12 mouse cellular contexts compared by ENCODE assay signal in genomic region chr6:37327519-37327918, GRCm38 (mm10). TPM values are rescaled to one million over a fixed set of nuclear protein-coding genes. Genes with fewer than 3 reads are reported as not detected.
DNase-seq lines count a peak whose midpoint lies in the region; ATAC-seq and TF ChIP-seq lines count a peak whose summit lies in the region.
"Had no signal": no experiment of that assay in that cellular context is flagged by ENCODE, and none has a peak within 500 bp of the region (broad histone marks: within the 10 kb centered on the region; RNA-seq: fewer than 3 reads in every experiment).

No protein-coding gene starts in this region.

- ATAC-seq in forebrain, embryonic 15.5 days (replicated peaks): 0 out of 2 replicates have a peak, but pooled peaks have one; percentile 34
- ATAC-seq in forebrain, postnatal 0 days: no peak
- no peak for ATAC-seq in hindbrain, postnatal 0 days
- ATAC-seq in hindbrain, embryonic 12.5 days (ENCODE audit: low FRiP score): no peak; the same call in 1 of the 2 replicates
- ATAC-seq in limb, embryonic 13.5 days (ENCODE audit: low FRiP score, low read depth): no peak
- ATAC-seq: forebrain, embryonic 14.5 days had no signal

- no peak overlapping the region for H3K9ac ChIP-seq in forebrain, embryonic 15.5 days (replicated peaks)
- no peak overlapping the region for H3K9ac ChIP-seq in forebrain, postnatal 0 days
- H3K9ac ChIP-seq in hindbrain, postnatal 0 days (replicated peaks; ENCODE audit: low read length): 0 out of 2 replicates have a peak overlapping the region, but pooled peaks have one; percentile 5
- no peak overlapping the region for H3K9ac ChIP-seq in hindbrain, embryonic 12.5 days
- no peak overlapping the region for H3K9ac ChIP-seq in limb, embryonic 13.5 days
- H3K9ac ChIP-seq: liver, embryonic 15.5 days had no signal

- H3K4me3 ChIP-seq in forebrain, embryonic 15.5 days: no peak overlapping the region
- no peak overlapping the region for H3K4me3 ChIP-seq in forebrain, postnatal 0 days (ENCODE audit: low read depth, low read length)
- no peak overlapping the region for H3K4me3 ChIP-seq in hindbrain, postnatal 0 days (ENCODE audit: low read length)
- no peak overlapping the region for H3K4me3 ChIP-seq in hindbrain, embryonic 12.5 days
- H3K4me3 ChIP-seq in limb, embryonic 13.5 days: no peak overlapping the region
- H3K4me3 ChIP-seq: left cerebral cortex, adult 2 months; liver, embryonic 15.5 days had no signal

- H3K4me1 ChIP-seq in forebrain, embryonic 15.5 days: peaks cover 37% of the 10 kb centered on the region
- peaks cover 16% of the 10 kb centered on the region for H3K4me1 ChIP-seq in forebrain, postnatal 0 days (ENCODE audit: insufficient read depth)
- peaks cover 33% of the 10 kb centered on the region for H3K4me1 ChIP-seq in hindbrain, postnatal 0 days (ENCODE audit: insufficient read depth, low read length)
- H3K4me1 ChIP-seq in hindbrain, embryonic 12.5 days: peaks cover 23% of the 10 kb centered on the region
- peaks cover 74% of the 10 kb centered on the region for H3K4me1 ChIP-seq in limb, embryonic 13.5 days
- H3K4me1 ChIP-seq: liver, embryonic 15.5 days had no signal

- no peak overlapping the region for H3K27ac ChIP-seq in forebrain, embryonic 15.5 days (replicated peaks)
- H3K27ac ChIP-seq in forebrain, postnatal 0 days (ENCODE audit: low read depth, low read length): no peak overlapping the region
- no peak overlapping the region for H3K27ac ChIP-seq in hindbrain, postnatal 0 days
- H3K27ac ChIP-seq in hindbrain, embryonic 12.5 days: no peak overlapping the region; the same call in 1 of the 2 replicates
- peak overlapping the region; percentile 66 for H3K27ac ChIP-seq in limb, embryonic 13.5 days
- H3K27ac ChIP-seq: left cerebral cortex, adult 2 months; liver, embryonic 15.5 days had no signal

- H3K36me3 ChIP-seq in forebrain, embryonic 15.5 days: no peaks in the 10 kb centered on the region
- H3K36me3 ChIP-seq in forebrain, postnatal 0 days (ENCODE audit: insufficient read depth): no peaks in the 10 kb centered on the region
- H3K36me3 ChIP-seq in hindbrain, postnatal 0 days (ENCODE audit: insufficient read depth, low read length): no peaks in the 10 kb centered on the region
- H3K36me3 ChIP-seq in hindbrain, embryonic 12.5 days: no peaks in the 10 kb centered on the region
- H3K36me3 ChIP-seq in limb, embryonic 13.5 days: peaks cover 34% of the 10 kb centered on the region
- H3K36me3 ChIP-seq: liver, embryonic 15.5 days had no signal

- H3K9me3 ChIP-seq in forebrain, embryonic 15.5 days: no peaks in the 10 kb centered on the region
- no peaks in the 10 kb centered on the region for H3K9me3 ChIP-seq in forebrain, postnatal 0 days (ENCODE audit: low read length)
- H3K9me3 ChIP-seq in hindbrain, postnatal 0 days (ENCODE audit: low read length): no peaks in the 10 kb centered on the region
- no peaks in the 10 kb centered on the region for H3K9me3 ChIP-seq in hindbrain, embryonic 12.5 days (replicated peaks)
- no peaks in the 10 kb centered on the region for H3K9me3 ChIP-seq in limb, embryonic 13.5 days
- H3K9me3 ChIP-seq: liver, embryonic 15.5 days had no signal

- no peak for TF ChIP-seq CTCF in forebrain, postnatal 0 days (IDR thresholded peaks at IDR 0.05; ENCODE audit: low read depth)
- TF ChIP-seq CTCF in hindbrain, postnatal 0 days (IDR thresholded peaks at IDR 0.05; ENCODE audit: low read depth): no peak

- WGBS in forebrain, embryonic 15.5 days: 39% methylated on average over 6 of the region's 6 CpGs
- 51% methylated on average over 6 of the region's 6 CpGs for WGBS in forebrain, postnatal 0 days
- 44% methylated on average over 6 of the region's 6 CpGs for WGBS in hindbrain, postnatal 0 days
- WGBS in hindbrain, embryonic 12.5 days: 48% methylated on average over 6 of the region's 6 CpGs
- 69% methylated on average over 6 of the region's 6 CpGs for WGBS in limb, embryonic 13.5 days

- no peaks in the 10 kb centered on the region for H3K27me3 ChIP-seq in forebrain, embryonic 15.5 days
- H3K27me3 ChIP-seq in forebrain, postnatal 0 days (ENCODE audit: insufficient read depth, low read length): no peaks in the 10 kb centered on the region
- H3K27me3 ChIP-seq in hindbrain, postnatal 0 days (ENCODE audit: insufficient read depth, low read length): no peaks in the 10 kb centered on the region
- H3K27me3 ChIP-seq in hindbrain, embryonic 12.5 days: no peaks in the 10 kb centered on the region
- no peaks in the 10 kb centered on the region for H3K27me3 ChIP-seq in limb, embryonic 13.5 days
- H3K27me3 ChIP-seq: liver, embryonic 15.5 days had no signal

- H3K4me2 ChIP-seq in forebrain, embryonic 15.5 days (replicated peaks): no peak overlapping the region
- no peak overlapping the region for H3K4me2 ChIP-seq in forebrain, postnatal 0 days (ENCODE audit: low read depth)
- H3K4me2 ChIP-seq in hindbrain, postnatal 0 days (ENCODE audit: low read depth, low read length): no peak overlapping the region
- no peak overlapping the region for H3K4me2 ChIP-seq in hindbrain, embryonic 12.5 days (replicated peaks)
- no peak overlapping the region for H3K4me2 ChIP-seq in limb, embryonic 13.5 days (replicated peaks)
- H3K4me2 ChIP-seq: liver, embryonic 15.5 days had no signal

- DNase-seq in forebrain, postnatal 0 days: no peak
- no peak for DNase-seq in hindbrain, postnatal 0 days (ENCODE audit: low spot score)
- DNase-seq in ES-CJ7 (ENCODE audit: low read depth, low spot score): peak; percentile 46
- no peak for DNase-seq in thymus, postnatal 4 days
- DNase-seq in adrenal gland, adult 18-20 months (ENCODE audit: low spot score in 2 of 2): no peak
- DNase-seq: cerebellum, adult 2 months had no signal

RNA-seq across cellular contexts. Expression of gene Dgki, which starts 27.5 kb away (rescaled TPM):
- 7.2 and 9.9 TPM in 2 replicates for polyA plus RNA-seq in forebrain, embryonic 15.5 days (2015; fragmentation: Nextera tagmentation; extraction: Ambion mirVana)
- total RNA-seq in forebrain, postnatal 0 days (2014; rRNA removed): 30.2 and 34.0 TPM in 2 replicates
- polyA plus RNA-seq in forebrain, postnatal 0 days (2015; fragmentation: Nextera tagmentation; extraction: Ambion mirVana): 3.3 and 5.5 TPM in 2 replicates
- 20.1 and 22.3 TPM in 2 replicates for total RNA-seq in hindbrain, postnatal 0 days (2014; rRNA removed)
- polyA plus RNA-seq in hindbrain, postnatal 0 days (2015; fragmentation: Nextera tagmentation; extraction: Ambion mirVana): 4.4 and 4.5 TPM in 2 replicates
- 4.2 and 4.4 TPM in 2 replicates for polyA plus RNA-seq in hindbrain, embryonic 12.5 days (2016; fragmentation: Nextera tagmentation; extraction: Ambion mirVana)
- polyA plus RNA-seq in limb, embryonic 13.5 days (2015; fragmentation: Nextera tagmentation; extraction: Ambion mirVana): 1.2 and 1.3 TPM in 2 replicates
- total RNA-seq in adrenal gland, adult 18-20 months (2021): 1 to 10 TPM; 1.8 to 3.4 TPM
